11 mouse cellular contexts compared by ENCODE assay signal in the genomic region with DNA sequence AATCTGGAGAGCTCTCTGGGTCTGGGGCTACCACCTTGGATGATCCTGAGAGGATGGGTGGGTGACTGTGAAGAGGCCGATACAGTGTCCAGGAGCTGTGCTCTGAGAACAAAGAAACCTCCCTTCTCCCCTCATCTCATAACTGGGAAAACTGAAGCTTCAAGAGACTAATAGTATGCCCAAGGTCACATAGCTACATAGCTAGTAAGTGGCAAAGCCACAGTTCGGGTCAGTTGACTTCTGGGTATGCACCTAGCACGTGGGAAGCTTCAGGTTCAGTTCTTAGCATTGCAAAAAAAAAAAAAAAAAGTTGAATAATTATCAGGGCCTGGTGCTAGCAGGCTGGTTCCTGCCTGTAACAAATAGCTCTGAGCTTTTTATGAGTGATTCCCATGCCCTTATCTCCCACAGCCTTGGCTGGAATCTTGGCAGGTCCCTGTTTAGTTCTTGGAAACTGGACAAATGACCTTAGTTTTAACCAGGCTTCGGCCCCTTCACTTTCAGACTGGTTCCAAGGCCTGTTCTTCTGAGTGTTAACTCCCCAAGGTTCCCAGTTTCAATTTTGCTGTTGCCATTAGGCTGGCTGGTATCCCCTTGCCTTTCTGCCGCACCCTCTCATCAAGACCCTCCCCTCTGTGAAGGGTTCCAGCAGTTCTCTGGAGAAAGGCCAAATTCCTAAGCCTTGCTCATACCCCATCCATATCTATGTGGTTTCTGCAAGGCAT. TPM values are rescaled to one million over a fixed set of nuclear protein-coding genes. Genes with fewer than 3 reads are reported as not detected.
DNase-seq lines count a peak whose midpoint lies in the region; ATAC-seq and TF ChIP-seq lines count a peak whose summit lies in the region.
"Had no signal": no experiment of that assay in that cellular context is flagged by ENCODE, and none has a peak within 500 bp of the region (broad histone marks: within the 10 kb centered on the region; RNA-seq: fewer than 3 reads in every experiment).

No protein-coding gene starts in this region.

- no peak overlapping the region for H3K27ac ChIP-seq in kidney, embryonic 15.5 days
- H3K27ac ChIP-seq in heart, embryonic 11.5 days (ENCODE audit: low read depth, low read length), result peak overlapping the region; percentile 57; the same call in 1 of the 2 replicates
- peak overlapping the region; percentile 63 for H3K27ac ChIP-seq in kidney, postnatal 0 days
- no peak overlapping the region for H3K27ac ChIP-seq in stomach, embryonic 16.5 days (ENCODE audit: low read length)
- H3K27ac ChIP-seq in layer of hippocampus, adult 2 months, result no peak overlapping the region
- H3K27ac ChIP-seq: embryonic facial prominence, embryonic 12.5 days; limb, embryonic 10.5 days had no signal

- no peak overlapping the region for H3K4me2 ChIP-seq in kidney, embryonic 15.5 days
- no peak overlapping the region for H3K4me2 ChIP-seq in heart, embryonic 11.5 days
- no peak overlapping the region for H3K4me2 ChIP-seq in kidney, postnatal 0 days (ENCODE audit: low read length)
- H3K4me2 ChIP-seq in stomach, embryonic 16.5 days (ENCODE audit: low read depth, low read length), result no peak overlapping the region
- H3K4me2 ChIP-seq: embryonic facial prominence, embryonic 12.5 days had no signal

- H3K9me3 ChIP-seq in kidney, embryonic 15.5 days (replicated peaks), result no peaks in the 10 kb centered on the region
- H3K9me3 ChIP-seq in heart, embryonic 11.5 days (replicated peaks; ENCODE audit: control insufficient read depth, low read length), result no peaks in the 10 kb centered on the region
- no peaks in the 10 kb centered on the region for H3K9me3 ChIP-seq in kidney, postnatal 0 days (replicated peaks; ENCODE audit: low read length)
- H3K9me3 ChIP-seq in stomach, embryonic 16.5 days (replicated peaks; ENCODE audit: control insufficient read depth, low read length), result no peaks in the 10 kb centered on the region
- H3K9me3 ChIP-seq: embryonic facial prominence, embryonic 12.5 days; limb, embryonic 10.5 days; megakaryocyte, embryonic 14.5 days had no signal

- no peak overlapping the region for H3K4me3 ChIP-seq in kidney, embryonic 15.5 days (replicated peaks)
- H3K4me3 ChIP-seq in heart, embryonic 11.5 days (ENCODE audit: low read depth, low read length), result no peak overlapping the region
- no peak overlapping the region for H3K4me3 ChIP-seq in kidney, postnatal 0 days (replicated peaks; ENCODE audit: low read depth, low read length)
- H3K4me3 ChIP-seq in stomach, embryonic 16.5 days (replicated peaks; ENCODE audit: low read length), result no peak overlapping the region
- H3K4me3 ChIP-seq in layer of hippocampus, adult 2 months, result no peak overlapping the region
- H3K4me3 ChIP-seq: embryonic facial prominence, embryonic 12.5 days; limb, embryonic 10.5 days; megakaryocyte, embryonic 14.5 days had no signal

- 73% methylated on average over 5 of the region's 5 CpGs for WGBS in kidney, embryonic 15.5 days
- 68% methylated on average over 5 of the region's 5 CpGs for WGBS in heart, embryonic 11.5 days (ENCODE audit: insufficient replicate concordance)
- 61% methylated on average over 5 of the region's 5 CpGs for WGBS in kidney, postnatal 0 days
- WGBS in stomach, embryonic 16.5 days, result 69% methylated on average over 5 of the region's 5 CpGs

- H3K36me3 ChIP-seq in kidney, embryonic 15.5 days, result no peaks in the 10 kb centered on the region
- H3K36me3 ChIP-seq in heart, embryonic 11.5 days (ENCODE audit: control insufficient read depth, insufficient read depth, low read length), result no peaks in the 10 kb centered on the region
- H3K36me3 ChIP-seq in kidney, postnatal 0 days (ENCODE audit: insufficient read depth, low read length), result no peaks in the 10 kb centered on the region
- H3K36me3 ChIP-seq in stomach, embryonic 16.5 days (ENCODE audit: control insufficient read depth, insufficient read depth, low read length), result no peaks in the 10 kb centered on the region
- H3K36me3 ChIP-seq: embryonic facial prominence, embryonic 12.5 days; limb, embryonic 10.5 days had no signal

- DNase-seq in kidney, adult 11 months, result peak; percentile 79
- DNase-seq in kidney, postnatal 0 days (ENCODE audit: low spot score), result no peak
- DNase-seq in layer of hippocampus, adult 2 months (ENCODE audit: low spot score in 2 of 2), result no peak
- no peak for DNase-seq in cerebellum, adult 8-10 months
- DNase-seq in left cerebral cortex, adult 8-10 months (ENCODE audit: low spot score in 2 of 2), result no peak

- H3K9ac ChIP-seq in kidney, embryonic 15.5 days, result no peak overlapping the region
- no peak overlapping the region for H3K9ac ChIP-seq in heart, embryonic 11.5 days (ENCODE audit: low read depth, low read length)
- no peak overlapping the region for H3K9ac ChIP-seq in kidney, postnatal 0 days (ENCODE audit: low read depth, low read length)
- H3K9ac ChIP-seq in stomach, embryonic 16.5 days (ENCODE audit: low read length), result no peak overlapping the region
- H3K9ac ChIP-seq: embryonic facial prominence, embryonic 12.5 days had no signal

- no peak for TF ChIP-seq CTCF in kidney, postnatal 0 days (IDR thresholded peaks at IDR 0.05; ENCODE audit: low read depth)
- TF ChIP-seq CTCF in layer of hippocampus, adult 2 months (conservative IDR thresholded peaks at IDR 0.05), result no peak

- H3K4me1 ChIP-seq in kidney, embryonic 15.5 days, result no peaks in the 10 kb centered on the region
- peaks cover 9% of the 10 kb centered on the region; the same call in 1 of the 2 replicates for H3K4me1 ChIP-seq in heart, embryonic 11.5 days (ENCODE audit: control insufficient read depth, insufficient read depth, low read length)
- H3K4me1 ChIP-seq in kidney, postnatal 0 days (replicated peaks; ENCODE audit: insufficient read depth, low read length), result no peaks in the 10 kb centered on the region
- H3K4me1 ChIP-seq in stomach, embryonic 16.5 days (ENCODE audit: control insufficient read depth, insufficient read depth, low read length), result no peaks in the 10 kb centered on the region
- H3K4me1 ChIP-seq: embryonic facial prominence, embryonic 12.5 days; limb, embryonic 10.5 days had no signal

- no peaks in the 10 kb centered on the region for H3K27me3 ChIP-seq in kidney, embryonic 15.5 days
- H3K27me3 ChIP-seq in heart, embryonic 11.5 days (ENCODE audit: control insufficient read depth, insufficient read depth, low read length), result no peaks in the 10 kb centered on the region
- H3K27me3 ChIP-seq in kidney, postnatal 0 days (ENCODE audit: insufficient read depth, low read length), result no peaks in the 10 kb centered on the region
- no peaks in the 10 kb centered on the region for H3K27me3 ChIP-seq in stomach, embryonic 16.5 days (ENCODE audit: control insufficient read depth, insufficient read depth, low read length)
- H3K27me3 ChIP-seq: embryonic facial prominence, embryonic 12.5 days had no signal

- ATAC-seq in kidney, embryonic 15.5 days (replicated peaks; ENCODE audit: low FRiP score), result no peak
- no peak for ATAC-seq in heart, embryonic 11.5 days (replicated peaks; ENCODE audit: insufficient number of reproducible peaks, low FRiP score, low TSS enrichment)
- no peak; the same call in 1 of the 2 replicates for ATAC-seq in kidney, postnatal 0 days (replicated peaks; ENCODE audit: low FRiP score, low read depth)
- ATAC-seq in stomach, embryonic 16.5 days (ENCODE audit: insufficient read depth, low FRiP score), result 0 out of 2 replicates have a peak, but pooled peaks have one; percentile 47

RNA-seq across cellular contexts. Expression of gene Prkar1a, which starts 7.5 kb away (rescaled TPM):
- 354 and 359 TPM in 2 replicates for polyA plus RNA-seq in kidney, embryonic 15.5 days (2015; fragmentation: Nextera tagmentation; extraction: Ambion mirVana)
- polyA plus RNA-seq in heart, embryonic 11.5 days (2014; fragmentation: Nextera tagmentation; extraction: Ambion mirVana), result 435 and 522 TPM in 2 replicates
- 340 and 372 TPM in 2 replicates for polyA plus RNA-seq in kidney, postnatal 0 days (2015; fragmentation: Nextera tagmentation; extraction: Ambion mirVana)
- 303 and 305 TPM in 2 replicates for polyA plus RNA-seq in stomach, embryonic 16.5 days (2015; fragmentation: Nextera tagmentation; extraction: Ambion mirVana)
- 100 to 1,000 TPM; 522 to 554 TPM for total RNA-seq in layer of hippocampus, adult 2 months (2021)
- total RNA-seq in left cerebral cortex, adult 8-10 months (2022), result 100 to 1,000 TPM; 569 to 599 (median 583) TPM

RNA-seq across cellular contexts. Expression of gene Wipi1, which starts 29.9 kb away (rescaled TPM):
- polyA plus RNA-seq in kidney, embryonic 15.5 days (2015; fragmentation: Nextera tagmentation; extraction: Ambion mirVana), result 35.0 and 35.5 TPM in 2 replicates
- polyA plus RNA-seq in heart, embryonic 11.5 days (2014; fragmentation: Nextera tagmentation; extraction: Ambion mirVana), result 23.6 and 27.1 TPM in 2 replicates
- polyA plus RNA-seq in kidney, postnatal 0 days (2015; fragmentation: Nextera tagmentation; extraction: Ambion mirVana), result 42.0 and 42.6 TPM in 2 replicates
- 43.2 and 44.8 TPM in 2 replicates for polyA plus RNA-seq in stomach, embryonic 16.5 days (2015; fragmentation: Nextera tagmentation; extraction: Ambion mirVana)
- total RNA-seq in layer of hippocampus, adult 2 months (2021), result 10 to 100 TPM; 21.6 to 22.2 TPM
- total RNA-seq in left cerebral cortex, adult 8-10 months (2022), result 10 to 100 TPM; 20.7 to 22.9 (median 22.0) TPM

Comparison
In these comparisons a context has a peak if more than half of its experiments do, and no peak if none do; other contexts are left out.
1. H3K27ac ChIP-seq: peak in heart, embryonic 11.5 days (single experiment) and kidney, postnatal 0 days (single experiment); none in kidney, embryonic 15.5 days (single experiment), stomach, embryonic 16.5 days (single experiment) and layer of hippocampus, adult 2 months (single experiment).